Mouse (Mus musculus) CD4-positive, CD25-positive, alpha-beta regulatory T cell (primary cell): ENCODE results near the gene Il12b. TPM values are rescaled to one million over a fixed set of nuclear protein-coding genes. Genes with fewer than 3 reads are reported as not detected.

Experiments
- polyA plus RNA-seq: library from polyadenylated mRNA; unstranded; fragments of 100-300 nt; shearing (Covaris generic); gene quantifications from one replicate; pipeline ENCODE4 v1.2.1, GENCODE M21; 2017

The Il12b gene
- 0.08 TPM for polyA plus RNA-seq

DNA sequence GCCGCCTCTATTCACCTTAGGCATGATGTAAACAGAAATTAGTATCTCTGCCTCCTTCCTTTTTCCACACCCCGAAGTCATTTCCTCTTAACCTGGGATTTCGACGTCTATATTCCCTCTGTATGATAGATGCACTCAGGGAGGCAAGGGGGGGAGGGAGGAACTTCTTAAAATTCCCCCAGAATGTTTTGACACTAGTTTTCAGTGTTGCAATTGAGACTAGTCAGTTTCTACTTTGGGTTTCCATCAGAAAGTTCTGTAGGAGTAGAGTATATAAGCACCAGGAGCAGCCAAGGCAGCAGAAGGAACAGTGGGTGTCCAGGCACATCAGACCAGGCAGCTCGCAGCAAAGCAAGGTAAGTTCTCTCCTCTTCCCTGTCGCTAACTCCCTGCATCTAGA, at the start of gene Il12b:
Gene Il12b, plus strand, starts transcription at position 301 of the 400 bp plus-strand sequence.

Other genes with a start within 250 kb of the Il12b start
- 44.3 TPM for gene Ublcp1, start 70.4 kb downstream of the Il12b start, polyA plus RNA-seq
- gene Rnf145, start 118.9 kb downstream of the Il12b start, polyA plus RNA-seq, result 136 TPM
- gene Ebf1, start 217.3 kb downstream of the Il12b start, polyA plus RNA-seq, result 0.66 TPM